Mouse (Mus musculus) ovary, postnatal 36 days (tissue): Measurements from ENCODE around the gene Per3.

Experiments used
- DNase-seq: peaks from one replicate; pipeline ENCODE4 v3.0.0; 2022; ENCODE audit warnings: low spot score, mixed read lengths

Gene Per3

GRCm38 (mm10) chr4:150956369-150957105 is 87.9 kb downstream of the Per3 start:
- no peak for DNase-seq
